Mouse (Mus musculus) cortical plate, adult 2 months (tissue): ENCODE measurements at regions not wholly inside any gene's neighbourhood (a gene's known extent, or its start where the extent isn't known, plus 50 kb on each side); places are given as distances from the start of the nearest gene placed in this dataset.

Source experiments
- CTCF ChIP-seq: fragments of 200-500 bp; IDR thresholded peaks from 2 replicates; pipeline ENCODE4 v1.5.1; 2011; ENCODE audit warnings: mild to moderate bottlenecking, control low read depth, low read length; ENCODE audit not compliant: insufficient read depth; ENCODE audit errors: extremely low read depth
- POLR2A ChIP-seq: fragments of 200-500 bp; IDR thresholded peaks from 2 replicates; pipeline ENCODE4 v1.6.1; 2011; ENCODE audit warnings: mild to moderate bottlenecking, low read length, control low read depth; ENCODE audit not compliant: insufficient read depth; ENCODE audit errors: extremely low read depth

DNA sequence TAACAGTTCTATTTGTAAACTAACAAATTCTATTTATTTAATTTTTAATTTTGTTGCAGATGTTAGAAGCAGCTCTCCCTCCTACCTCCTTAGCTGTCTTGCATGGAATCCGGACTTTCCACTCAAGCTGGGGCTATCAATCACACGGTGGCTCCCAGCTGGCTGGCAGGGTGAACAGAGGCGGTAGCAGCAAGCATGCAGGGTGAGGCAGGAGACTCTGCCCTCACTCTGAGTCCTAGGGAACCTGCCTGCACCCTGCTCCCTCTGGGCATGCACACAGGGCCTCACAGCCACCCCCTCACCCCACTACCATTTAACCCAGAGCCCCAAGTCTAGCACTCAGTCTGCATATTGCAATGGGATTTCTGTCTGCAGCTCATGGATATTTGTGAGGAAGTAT, 168.4 kb upstream of the Zfp703 start:
- TF ChIP-seq CTCF = no peak
- TF ChIP-seq POLR2A = no peak
